Mouse (Mus musculus) hindbrain, postnatal 0 days (tissue): ENCODE data around the gene Snrk. TPM values are rescaled to one million over a fixed set of nuclear protein-coding genes. Genes with fewer than 3 reads are reported as not detected.

Source experiments
- ATAC-seq: fragments of 200-750 bp; cut with Nextera tagmentation; 2 replicates; pipeline ENCODE4 v1.8.0; 2017; ENCODE audit warnings: mild to moderate bottlenecking, moderate TSS enrichment, moderate library complexity
- DNase-seq: peaks from one replicate; pipeline ENCODE4 v3.0.0-alpha.2; 2015; ENCODE audit warnings: low spot score
- H3K27ac ChIP-seq: fragments of 300-500 bp; sonication (generic); 2 replicates; pipeline ENCODE4 v1.5.1; 2014; ENCODE audit warnings: mild to moderate bottlenecking
- H3K27me3 ChIP-seq: fragments of 300-500 bp; sonication (generic); 2 replicates; pipeline ENCODE4 v1.6.1; 2014; ENCODE audit warnings: low read length, mixed read lengths; ENCODE audit not compliant: insufficient read depth
- H3K36me3 ChIP-seq: fragments of 300-500 bp; sonication (generic); 2 replicates; pipeline ENCODE4 v1.6.1; 2014; ENCODE audit warnings: low read length, mixed read lengths; ENCODE audit not compliant: insufficient read depth
- H3K4me1 ChIP-seq: fragments of 300-500 bp; sonication (generic); 2 replicates; pipeline ENCODE4 v1.6.1; 2014; ENCODE audit warnings: antibody characterized with exemption, low read length, mixed read lengths; ENCODE audit not compliant: insufficient read depth
- H3K4me2 ChIP-seq: fragments of 300-500 bp; sonication (generic); 2 replicates; pipeline ENCODE4 v1.6.1; 2014; ENCODE audit warnings: low read depth, mild to moderate bottlenecking, low read length, moderate library complexity, mixed read lengths
- H3K4me3 ChIP-seq: fragments of 300-500 bp; sonication (generic); 2 replicates; pipeline ENCODE4 v1.5.1; 2014; ENCODE audit warnings: low read length
- H3K9ac ChIP-seq: fragments of 300-500 bp; sonication (generic); replicated peaks from 2 replicates; pipeline ENCODE4 v1.6.1; 2014; ENCODE audit warnings: mild to moderate bottlenecking, low read length, moderate library complexity, mixed read lengths
- H3K9me3 ChIP-seq: fragments of 300-500 bp; sonication (generic); 2 replicates; pipeline ENCODE4 v1.6.1; 2016; ENCODE audit warnings: low read length, mixed read lengths
- CTCF ChIP-seq: IDR thresholded peaks from 2 replicates; pipeline ENCODE4 v1.5.1; 2016; ENCODE audit warnings: antibody characterized with exemption, control low read depth, low read depth
- WGBS: fragments of 180-500 bp; shearing (Covaris S2); extraction: QIAGEN DNeasy Blood & Tissue Kit; methylation state at CpG from one replicate; pipeline ENCODE4 v1.1.7; 2014; 5-methylcytosine and 5-hydroxymethylcytosine counted together
- polyA plus RNA-seq: library from polyadenylated mRNA; unstranded; fragments of >200 nt; fragmentation: Nextera tagmentation; extraction: Ambion mirVana; gene quantifications from 2 replicates; pipeline ENCODE4 v1.2.1, GENCODE M21; 2015
- total RNA-seq: library from RNA; depleted of rRNA; stranded (reverse); fragments of >200 nt; gene quantifications from 2 replicates; pipeline ENCODE4 v1.2.3, GENCODE M21; 2014

Gene Snrk
- total and polyA plus RNA-seq, 2 experiments from 2014 or later: 67.1 to 82.3 TPM

DNA sequence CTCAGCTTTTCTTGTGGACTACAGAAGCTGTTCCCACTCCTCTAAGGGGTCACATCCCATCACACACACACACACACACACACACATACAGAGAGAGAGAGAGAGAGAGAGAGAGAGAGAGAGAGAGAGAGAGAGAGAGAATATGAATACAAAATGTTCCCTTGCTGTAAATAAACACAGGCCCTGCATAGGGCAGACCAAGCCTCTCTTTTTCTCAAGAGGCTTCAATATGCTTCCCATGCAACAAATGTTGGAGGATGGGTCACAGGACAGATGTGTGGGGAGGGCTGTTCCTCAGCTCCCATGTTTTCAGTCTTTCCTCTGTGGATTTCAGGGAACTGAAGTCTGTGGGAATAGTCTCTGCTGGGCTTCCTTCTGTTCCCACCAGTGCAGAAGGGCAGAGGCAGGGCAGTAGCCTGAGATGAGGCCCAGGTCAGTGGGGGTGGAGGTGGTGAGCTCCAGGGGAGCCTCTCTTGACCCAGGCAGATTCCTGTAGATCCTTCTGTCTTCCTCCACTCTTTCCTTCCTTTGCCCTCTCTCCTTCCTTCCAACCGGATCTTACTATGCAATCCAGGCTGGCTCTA is 69.7 kb downstream of the Snrk start:
- H3K4me3 ChIP-seq: no peak overlapping the region
- no peak for TF ChIP-seq CTCF
- H3K4me1 ChIP-seq: no peaks in the 10 kb centered on the region
- H3K27ac ChIP-seq: no peak overlapping the region
- H3K9me3 ChIP-seq: no peaks in the 10 kb centered on the region
- 83% methylated on average over 1 of the region's 1 CpGs for WGBS
- H3K9ac ChIP-seq: no peak overlapping the region
- no peaks in the 10 kb centered on the region for H3K36me3 ChIP-seq
- no peaks in the 10 kb centered on the region for H3K27me3 ChIP-seq
- DNase-seq: no peak
- H3K4me2 ChIP-seq: no peak overlapping the region
- ATAC-seq: no peak

DNA sequence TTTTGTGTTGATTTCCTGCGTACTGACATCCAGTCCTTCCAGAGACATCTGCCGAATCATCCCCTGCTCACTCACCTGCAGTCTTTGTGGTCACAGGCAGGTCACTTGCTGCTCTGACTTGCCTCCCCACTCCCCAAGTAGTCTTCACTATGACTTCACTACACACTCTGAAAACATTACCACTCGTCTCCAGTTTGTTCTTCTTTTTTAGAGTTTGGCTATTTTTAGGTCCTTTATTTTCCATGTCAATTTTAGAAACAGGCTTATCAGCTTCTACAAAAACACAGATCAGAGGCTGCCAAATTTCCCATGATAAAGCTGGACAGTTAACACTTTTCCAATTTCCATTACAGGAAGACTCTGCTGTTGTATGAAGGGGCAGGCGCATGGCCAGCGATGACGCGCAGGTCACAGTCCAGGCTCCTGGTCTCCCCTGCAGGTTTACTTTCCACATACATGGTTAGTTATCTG is 70.4 kb downstream of the Snrk start:
- Histone ChIP-seq H3K4me3 (no peak overlapping the region), H3K27ac (no peak overlapping the region), H3K36me3 (no peaks in the 10 kb centered on the region), H3K4me2 (no peak overlapping the region), H3K27me3 (no peaks in the 10 kb centered on the region), H3K4me1 (no peaks in the 10 kb centered on the region), H3K9ac (no peak overlapping the region), H3K9me3 (no peaks in the 10 kb centered on the region)
- DNase-seq (no peak), ATAC-seq (no peak)
- 89% methylated on average over 7 of the region's 7 CpGs for WGBS
- no peak for TF ChIP-seq CTCF

DNA sequence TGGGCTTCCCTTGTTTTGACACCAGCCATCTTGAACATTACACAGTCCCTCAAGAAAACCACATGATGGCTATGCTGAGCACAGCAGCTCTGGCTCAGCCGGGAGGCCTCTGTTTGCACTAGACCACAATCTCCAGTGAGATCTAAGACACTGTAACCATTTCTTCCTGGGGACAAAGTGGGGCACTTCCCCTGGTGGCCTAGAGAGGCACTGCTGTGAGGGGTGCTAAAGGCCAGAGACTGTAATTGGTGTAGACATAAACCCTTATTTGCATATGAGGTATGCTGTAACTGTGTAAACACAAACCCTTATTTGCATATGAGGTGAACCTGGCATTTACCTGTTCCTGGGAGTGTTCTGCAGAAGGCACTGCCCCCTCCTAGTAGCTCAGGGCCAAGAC is 71.7 kb downstream of the Snrk start:
- Histone ChIP-seq H3K9ac (no peak overlapping the region), H3K36me3 (no peaks in the 10 kb centered on the region), H3K27me3 (no peaks in the 10 kb centered on the region), H3K4me1 (no peaks in the 10 kb centered on the region), H3K4me2 (no peak overlapping the region), H3K27ac (no peak overlapping the region), H3K4me3 (no peak overlapping the region), H3K9me3 (no peaks in the 10 kb centered on the region)
- peak; percentile 56 for TF ChIP-seq CTCF
- ATAC-seq (no peak; the same call in 1 of the 2 replicates), DNase-seq (no peak)
- 71% methylated on average over 1 of the region's 1 CpGs for WGBS

DNA sequence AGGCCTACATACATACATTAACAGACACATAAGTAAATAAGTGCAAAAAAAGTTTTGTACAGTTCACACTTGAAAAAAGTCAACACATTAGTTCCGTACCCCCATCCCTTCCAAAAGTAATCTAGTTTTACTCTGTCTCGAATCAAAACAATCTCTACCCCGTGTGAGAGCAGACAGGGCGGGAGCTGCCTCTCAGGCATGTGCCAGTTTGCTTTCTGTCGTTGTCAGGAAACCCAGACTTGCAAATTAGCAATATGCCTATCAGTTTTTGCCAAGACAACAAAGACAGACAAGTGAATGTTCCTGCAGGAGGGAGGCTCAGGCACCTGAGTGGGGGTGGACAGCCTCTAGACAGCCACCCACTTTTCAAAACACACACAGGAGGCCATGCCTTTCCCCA is 76.3 kb downstream of the Snrk start:
- WGBS: 57% methylated on average over 5 of the region's 5 CpGs
- no peak overlapping the region for H3K4me3 ChIP-seq
- no peaks in the 10 kb centered on the region for H3K9me3 ChIP-seq
- H3K4me1 ChIP-seq: no peaks in the 10 kb centered on the region
- TF ChIP-seq CTCF: no peak
- H3K27ac ChIP-seq: no peak overlapping the region
- ATAC-seq (no peak), DNase-seq (no peak)
- no peak overlapping the region for H3K4me2 ChIP-seq
- no peaks in the 10 kb centered on the region for H3K27me3 ChIP-seq
- H3K36me3 ChIP-seq: no peaks in the 10 kb centered on the region; the same call in 1 of the 2 replicates
- H3K9ac ChIP-seq: no peak overlapping the region

DNA sequence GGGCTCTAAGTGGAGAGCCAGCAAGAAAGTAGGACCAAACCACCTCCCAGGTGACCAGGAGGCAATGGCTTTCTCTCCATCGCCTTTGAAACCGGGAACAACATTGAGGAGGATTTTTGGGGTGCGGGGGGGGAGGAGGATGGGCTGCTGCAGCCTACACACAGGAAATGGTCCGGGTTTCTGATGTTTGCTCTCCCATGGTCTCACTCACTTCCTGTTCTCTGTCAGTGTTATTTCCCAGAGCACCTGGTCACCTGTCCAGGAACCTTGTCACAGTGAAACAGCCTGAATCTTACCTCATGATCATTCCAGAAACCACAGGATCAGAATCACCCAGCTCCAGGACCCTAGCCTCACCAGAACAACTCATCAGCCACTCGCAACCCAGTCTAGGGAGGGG is 76.8 kb downstream of the Snrk start:
- Histone ChIP-seq H3K9ac (no peak overlapping the region), H3K36me3 (no peaks in the 10 kb centered on the region; the same call in 1 of the 2 replicates), H3K4me3 (no peak overlapping the region), H3K27me3 (no peaks in the 10 kb centered on the region), H3K4me2 (no peak overlapping the region), H3K4me1 (no peaks in the 10 kb centered on the region), H3K27ac (no peak overlapping the region), H3K9me3 (no peaks in the 10 kb centered on the region)
- WGBS: 90% methylated on average over 5 of the region's 5 CpGs
- ATAC-seq (no peak), DNase-seq (no peak)
- TF ChIP-seq CTCF: no peak

DNA sequence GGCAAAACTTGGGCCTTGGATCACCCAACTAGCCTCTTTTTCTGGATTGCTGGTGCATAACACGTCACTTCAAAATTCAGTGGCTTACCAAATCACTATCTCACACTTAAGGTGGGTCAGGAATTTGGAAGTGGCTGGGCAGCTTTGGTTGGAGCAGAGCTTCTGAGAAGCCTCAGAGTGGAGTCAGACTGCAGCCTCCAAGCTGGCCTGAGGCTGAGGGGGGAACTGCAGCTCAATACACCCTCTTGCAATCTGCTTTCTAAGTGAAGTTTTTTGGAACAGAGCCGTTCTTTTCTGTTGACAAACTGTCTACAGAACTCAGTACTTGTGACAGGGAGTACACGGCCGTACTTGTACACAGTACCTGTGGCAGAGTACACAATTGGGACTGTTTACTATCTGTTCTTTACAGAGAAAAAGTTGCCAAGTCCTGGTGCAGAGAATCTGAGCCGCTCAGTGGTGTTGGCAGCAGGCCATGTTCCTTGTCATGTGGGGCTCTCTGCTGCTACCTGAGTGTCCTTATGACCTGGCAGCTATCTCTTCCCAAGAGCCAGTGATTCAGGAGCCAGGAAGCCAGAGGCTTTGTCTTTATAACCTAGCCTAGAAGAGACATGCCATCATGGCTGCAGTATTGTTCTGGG is 78.1 kb downstream of the Snrk start:
- H3K9me3 ChIP-seq: no peaks in the 10 kb centered on the region
- no peak overlapping the region for H3K4me3 ChIP-seq
- no peak for ATAC-seq
- DNase-seq: peak; percentile 41
- H3K27ac ChIP-seq: no peak overlapping the region
- WGBS: 73% methylated on average over 5 of the region's 5 CpGs
- TF ChIP-seq CTCF: peak; percentile 27; the same call in 1 of the 2 replicates
- H3K36me3 ChIP-seq: no peaks in the 10 kb centered on the region; the same call in 1 of the 2 replicates
- no peaks in the 10 kb centered on the region for H3K27me3 ChIP-seq
- H3K9ac ChIP-seq: no peak overlapping the region
- H3K4me2 ChIP-seq: no peak overlapping the region
- H3K4me1 ChIP-seq: no peaks in the 10 kb centered on the region

DNA sequence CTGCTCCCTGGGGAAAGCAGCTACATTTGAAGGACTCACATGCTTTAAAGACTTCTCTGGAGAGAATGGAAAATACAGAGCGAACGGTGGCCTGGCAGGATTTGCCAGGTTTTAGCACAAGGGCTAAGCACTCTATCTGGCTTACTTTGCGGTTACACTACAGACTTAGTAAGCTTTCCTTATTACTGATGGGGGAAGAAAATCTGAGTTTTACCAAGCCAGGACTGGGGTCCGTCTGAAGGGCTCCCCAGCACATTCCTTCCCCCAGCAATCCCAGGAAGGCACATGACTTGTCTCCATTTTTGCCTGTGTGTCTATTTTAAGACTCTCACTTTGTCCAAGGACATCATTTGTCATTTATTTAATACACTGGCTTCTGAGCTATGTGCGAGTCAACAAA is 80.0 kb downstream of the Snrk start:
- no peak for TF ChIP-seq CTCF
- Histone ChIP-seq H3K27ac (no peak overlapping the region), H3K36me3 (no peaks in the 10 kb centered on the region; the same call in 1 of the 2 replicates), H3K4me3 (no peak overlapping the region), H3K4me1 (no peaks in the 10 kb centered on the region), H3K4me2 (no peak overlapping the region), H3K9me3 (no peaks in the 10 kb centered on the region), H3K9ac (no peak overlapping the region), H3K27me3 (no peaks in the 10 kb centered on the region)
- ATAC-seq (no peak), DNase-seq (no peak)
- 75% methylated on average over 5 of the region's 5 CpGs for WGBS
